Mouse (Mus musculus) naive thymus-derived CD4-positive, alpha-beta T cell, adult 5 months (primary cell): ENCODE data around the gene Dusp5. TPM values are rescaled to one million over a fixed set of nuclear protein-coding genes. Genes with fewer than 3 reads are reported as not detected.

Experiments
- polyA plus RNA-seq: library from polyadenylated mRNA; unstranded; fragments of 100-300 nt; shearing (Covaris generic); gene quantifications from one replicate; pipeline ENCODE4 v1.2.1, GENCODE M21; 2017

Gene Dusp5
- polyA plus RNA-seq = 475 TPM

GRCm38 (mm10) chr19:53528752-53529454, at the start of gene Dusp5:
Gene Dusp5, plus strand, starts transcription at chr19:53529109.

GRCm38 (mm10) chr19:53588968-53589367, 60.1 kb downstream of the Dusp5 start, which contains the start of gene Nutf2-ps1:
Gene Nutf2-ps1, minus strand, starts transcription at chr19:53589068.

Other genes starting within 250 kb of the Dusp5 start
- gene Mxi1, start 218.6 kb upstream of the Dusp5 start, polyA plus RNA-seq = 69.7 TPM
- not detected for gene Gm10197, start 157.3 kb upstream of the Dusp5 start, polyA plus RNA-seq
- gene Smndc1, start 138.5 kb upstream of the Dusp5 start, polyA plus RNA-seq = 98.3 TPM
- 123 TPM for gene Nutf2-ps1, start 60.0 kb downstream of the Dusp5 start, polyA plus RNA-seq
- 71.8 TPM for gene Smc3, start 71.3 kb downstream of the Dusp5 start, polyA plus RNA-seq
- 0.11 TPM for gene Rbm20, start 148.2 kb downstream of the Dusp5 start, polyA plus RNA-seq